Mouse (Mus musculus) myocyte (in vitro differentiated cells): ENCODE results near the gene Krtap28-13. TPM values are rescaled to one million over a fixed set of nuclear protein-coding genes. Genes with fewer than 3 reads are reported as not detected.

Source experiments
- H3K27me3 ChIP-seq: one replicate; pipeline ENCODE4 v1.6.1; 2011; ENCODE audit not compliant: control insufficient read depth, insufficient read depth, insufficient read length
- H3K36me3 ChIP-seq: one replicate; pipeline ENCODE4 v1.6.1; 2011; ENCODE audit not compliant: control insufficient read depth, insufficient read depth
- H3K4me2 ChIP-seq: one replicate; pipeline ENCODE4 v1.6.1; 2011; ENCODE audit warnings: low read depth, control low read depth
- H3K4me3 ChIP-seq: one replicate; pipeline ENCODE4 v1.5.1; 2011; ENCODE audit warnings: mild to moderate bottlenecking, control low read depth, moderate library complexity
- H3K79me2 ChIP-seq: one replicate; pipeline ENCODE4 v1.6.1; 2011; ENCODE audit not compliant: control insufficient read depth, insufficient read depth
- H3ac ChIP-seq: one replicate; pipeline ENCODE4 v1.6.1; 2011; ENCODE audit not compliant: control insufficient read depth, insufficient read length
- CEBPB ChIP-seq: IDR thresholded peaks from 2 replicates; pipeline ENCODE4 v1.6.1; 2011; ENCODE audit warnings: mild to moderate bottlenecking, moderate library complexity; ENCODE audit not compliant: poor library complexity, insufficient read depth, severe bottlenecking
- E2F4 ChIP-seq: IDR thresholded peaks from one replicate; pipeline ENCODE4 v1.6.1; 2011; ENCODE audit warnings: mild to moderate bottlenecking, control low read depth, moderate library complexity; ENCODE audit not compliant: insufficient read depth
- MAX ChIP-seq: IDR thresholded peaks from one replicate; pipeline ENCODE4 v1.6.1; 2011; ENCODE audit warnings: low read depth, mild to moderate bottlenecking, control low read depth
- MYOD1 ChIP-seq, 3 experiments: IDR thresholded peaks; one replicate each; pipeline ENCODE4 v1.6.1; 2011; ENCODE audit warnings: control low read depth in 2 of 3, low read depth in 2 of 3, mild to moderate bottlenecking in 2 of 3, moderate library complexity in 1 of 3; ENCODE audit not compliant: insufficient read length in 2 of 3, control insufficient read depth in 1 of 3
- MYOG ChIP-seq, 3 experiments: IDR thresholded peaks; one replicate each; pipeline ENCODE4 v1.6.1; 2011; ENCODE audit warnings: control low read depth in 2 of 3, low read depth in 2 of 3, mild to moderate bottlenecking in 2 of 3; ENCODE audit not compliant: insufficient read length in 2 of 3, control insufficient read depth in 1 of 3, insufficient read depth in 1 of 3
- POLR2A ChIP-seq: IDR thresholded peaks from one replicate; pipeline ENCODE4 v1.6.1; 2011; ENCODE audit warnings: low read depth, mild to moderate bottlenecking, control low read depth, moderate library complexity; ENCODE audit not compliant: insufficient read length
- POLR2AphosphoS2 ChIP-seq: IDR thresholded peaks from one replicate; pipeline ENCODE4 v1.6.1; 2011; ENCODE audit warnings: low read depth, control low read depth; ENCODE audit not compliant: insufficient read length
- REST ChIP-seq: IDR thresholded peaks from one replicate; pipeline ENCODE4 v1.6.1; 2011; ENCODE audit warnings: mild to moderate bottlenecking, control low read depth, moderate library complexity; ENCODE audit not compliant: insufficient read depth, insufficient read length
- SRF ChIP-seq: IDR thresholded peaks from one replicate; pipeline ENCODE4 v1.6.1; 2011; ENCODE audit warnings: low read depth; ENCODE audit not compliant: control insufficient read depth, insufficient read length
- TCF12 ChIP-seq: IDR thresholded peaks from one replicate; pipeline ENCODE4 v1.6.1; 2011; ENCODE audit warnings: mild to moderate bottlenecking, control low read depth; ENCODE audit not compliant: poor library complexity, insufficient read depth, severe bottlenecking
- TCF3 ChIP-seq: IDR thresholded peaks from one replicate; pipeline ENCODE4 v1.6.1; 2011; ENCODE audit warnings: low read depth, control low read depth; ENCODE audit not compliant: insufficient read length
- USF1 ChIP-seq: IDR thresholded peaks from one replicate; pipeline ENCODE4 v1.6.1; 2011; ENCODE audit warnings: low read depth, mild to moderate bottlenecking, control low read depth, moderate library complexity
- polyA plus RNA-seq: library from polyadenylated mRNA; unstranded; fragments of >200 nt; fragmentation: generic; extraction: Trizol; gene quantifications from one replicate; pipeline ENCODE4 v1.2.1, GENCODE M21; 2012; ENCODE audit warnings: missing spikeins

Krtap28-13 gene
- polyA plus RNA-seq, 1 experiment: not detected

DNA sequence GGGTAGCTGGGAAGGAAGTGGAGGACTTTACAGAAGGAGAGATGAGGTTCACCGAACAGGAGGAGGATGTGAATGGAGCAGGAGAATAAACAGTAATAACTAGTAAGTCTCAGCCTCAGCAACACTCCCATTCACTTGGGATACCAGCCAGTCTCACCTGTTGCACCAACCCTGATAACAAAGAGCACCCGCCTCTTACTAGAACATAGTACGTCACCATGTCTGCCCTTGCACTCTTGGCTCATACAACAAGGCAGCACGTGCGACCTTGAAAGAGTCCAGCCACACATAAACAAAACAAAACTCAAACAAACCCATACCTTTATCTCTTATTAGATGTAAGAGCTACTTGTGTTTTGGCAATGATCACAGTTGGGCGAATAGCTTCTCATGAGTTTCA lies 28.2 kb upstream of the Krtap28-13 start:
- peak overlapping the region; percentile 40 for H3K4me2 ChIP-seq
- H3K27me3 ChIP-seq: no peaks in the 10 kb centered on the region
- no peaks in the 10 kb centered on the region for H3K79me2 ChIP-seq
- no peak overlapping the region for H3K4me3 ChIP-seq
- H3ac ChIP-seq: no peak overlapping the region
- TF ChIP-seq TCF12 (no peak), E2F4 (no peak), REST (no peak), POLR2A (no peak), CEBPB (no peak), MYOG (IDR thresholded peaks at IDR 0.05; ENCODE audit: control insufficient read depth in 1 of 3, insufficient read depth in 1 of 3, insufficient read length in 2 of 3, low read depth in 2 of 3) (no peak), MAX (no peak), SRF (no peak), MYOD1 (IDR thresholded peaks at IDR 0.05; ENCODE audit: control insufficient read depth in 1 of 3, insufficient read length in 2 of 3, low read depth in 2 of 3) (no peak)
- H3K36me3 ChIP-seq: no peaks in the 10 kb centered on the region

DNA sequence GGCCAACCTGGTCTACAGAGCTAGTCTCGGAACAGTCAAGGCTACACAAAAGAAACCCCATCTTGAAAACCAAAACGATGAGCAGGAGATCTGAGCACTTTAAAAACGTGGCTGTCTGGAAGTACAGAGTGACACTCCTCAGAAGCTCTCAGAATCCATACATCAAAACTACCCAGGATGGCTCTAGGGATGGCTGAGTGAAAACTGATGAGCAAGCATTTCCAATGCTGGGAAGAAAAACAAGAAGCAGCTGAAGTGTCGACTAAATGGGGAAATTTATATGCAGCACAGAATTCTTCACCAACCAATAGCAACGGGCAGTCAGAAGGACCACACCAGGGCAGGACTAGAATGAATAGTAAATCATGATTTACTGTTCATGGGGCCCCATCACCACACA lies 26.2 kb upstream of the Krtap28-13 start:
- H3K27me3 ChIP-seq: peaks cover 5% of the 10 kb centered on the region
- H3K79me2 ChIP-seq: no peaks in the 10 kb centered on the region
- no peak overlapping the region for H3K4me3 ChIP-seq
- TF ChIP-seq POLR2A (no peak), MYOG (IDR thresholded peaks at IDR 0.05; ENCODE audit: control insufficient read depth in 1 of 3, insufficient read depth in 1 of 3, insufficient read length in 2 of 3, low read depth in 2 of 3) (no peak), CEBPB (no peak), TCF12 (no peak), POLR2AphosphoS2 (no peak), E2F4 (no peak), REST (no peak), TCF3 (no peak), SRF (no peak), USF1 (no peak), MYOD1 (IDR thresholded peaks at IDR 0.05; ENCODE audit: control insufficient read depth in 1 of 3, insufficient read length in 2 of 3, low read depth in 2 of 3) (no peak), MAX (no peak)
- H3K36me3 ChIP-seq: no peaks in the 10 kb centered on the region
- no peak overlapping the region for H3ac ChIP-seq
- H3K4me2 ChIP-seq: no peak overlapping the region

DNA sequence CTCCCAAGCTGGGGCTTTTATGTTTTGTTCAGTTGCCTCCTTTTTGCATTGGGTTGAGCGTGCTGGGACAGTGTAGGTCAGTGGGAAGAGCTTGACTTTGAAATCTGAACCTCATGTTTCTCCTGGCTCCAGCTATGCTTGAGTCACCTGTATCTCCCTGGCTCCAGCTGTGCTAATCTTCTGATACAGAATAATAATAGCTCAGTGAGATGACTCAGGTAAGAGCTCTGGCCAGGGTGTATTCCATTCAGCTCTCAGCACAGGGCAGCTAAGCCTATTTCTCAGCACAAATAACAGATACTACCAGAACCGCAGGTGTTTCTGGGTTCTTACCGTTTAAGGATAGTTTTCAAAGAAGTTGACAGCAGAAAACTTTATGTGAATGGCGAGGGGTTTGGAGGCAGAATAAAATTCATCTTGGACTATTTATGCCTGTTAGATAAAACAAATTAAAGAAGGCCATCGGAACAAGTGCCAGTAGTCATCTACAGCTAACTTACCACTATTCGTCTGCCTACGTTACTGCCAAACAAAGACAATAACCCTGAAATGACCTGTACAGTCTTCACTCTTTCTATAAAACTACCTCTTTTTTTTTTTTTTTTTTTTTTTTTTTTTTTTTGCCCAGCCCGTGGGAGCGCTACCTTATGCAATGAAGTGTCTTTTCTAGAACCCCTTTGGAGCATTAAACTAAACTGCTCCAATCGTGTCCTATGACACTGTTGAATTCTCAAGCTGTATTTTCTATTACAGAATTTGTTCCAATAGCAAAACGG lies 23.6 kb upstream of the Krtap28-13 start:
- no peak overlapping the region for H3K4me3 ChIP-seq

DNA sequence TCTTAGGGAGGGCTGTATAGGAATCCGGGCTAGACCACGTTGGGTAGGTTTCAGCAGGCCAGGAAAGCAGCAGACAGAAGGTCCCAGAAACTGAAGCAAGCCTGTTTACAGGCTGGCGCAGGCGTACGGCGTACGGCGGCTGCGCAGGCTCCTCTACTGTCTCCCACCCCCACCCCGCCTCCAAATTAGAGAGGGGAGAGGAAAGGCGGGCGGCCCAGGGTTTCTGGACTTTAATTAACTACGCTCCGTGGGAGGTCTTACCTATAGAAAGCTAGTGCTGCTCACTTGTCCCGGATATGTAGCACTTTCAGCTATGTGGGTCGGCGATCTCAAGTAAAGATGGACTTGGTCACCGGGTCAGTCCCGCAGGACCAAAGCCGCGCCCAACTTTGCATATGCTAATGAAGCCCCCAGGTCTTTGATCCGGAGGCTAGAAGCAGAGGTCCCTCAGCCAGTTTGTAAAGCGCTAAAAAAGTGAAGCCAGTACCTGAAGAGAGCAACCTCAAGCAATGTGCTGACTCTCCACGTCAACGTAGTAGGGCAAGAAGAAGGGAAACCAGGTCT lies 22.5 kb upstream of the Krtap28-13 start, which contains the start of gene Slc19a3:
Slc19a3 (minus strand) TSS at position 340 of the 564 bp plus-strand sequence.
- no peaks in the 10 kb centered on the region for H3K36me3 ChIP-seq
- H3K4me2 ChIP-seq: peak within 1 kb of the TSS; percentile 7
- peaks cover 10% of the 10 kb centered on the region for H3K27me3 ChIP-seq
- H3ac ChIP-seq: no peak within 1 kb of the TSS
- H3K4me3 ChIP-seq: no peak within 1 kb of the TSS
- no peaks in the 10 kb centered on the region for H3K79me2 ChIP-seq
- TF ChIP-seq MAX (no peak), SRF (no peak), USF1 (no peak), TCF12 (no peak), TCF3 (no peak), POLR2AphosphoS2 (no peak), E2F4 (no peak), CEBPB (no peak), MYOG (IDR thresholded peaks at IDR 0.05; ENCODE audit: control insufficient read depth in 1 of 3, insufficient read depth in 1 of 3, insufficient read length in 2 of 3, low read depth in 2 of 3) (no peak), REST (no peak), POLR2A (no peak), MYOD1 (IDR thresholded peaks at IDR 0.05; ENCODE audit: control insufficient read depth in 1 of 3, insufficient read length in 2 of 3, low read depth in 2 of 3) (no peak)

More for the DNA sequence above, 23.6 kb upstream of the Krtap28-13 start:
- H3K79me2 ChIP-seq: no peaks in the 10 kb centered on the region
- H3K27me3 ChIP-seq: peaks cover 6% of the 10 kb centered on the region
- no peaks in the 10 kb centered on the region for H3K36me3 ChIP-seq
- TF ChIP-seq SRF (no peak), CEBPB (no peak), TCF12 (no peak)
- H3ac ChIP-seq: no peak overlapping the region
- no peak overlapping the region for H3K4me2 ChIP-seq
